Mouse (Mus musculus) lung, adult 10 weeks (tissue): Measurements from ENCODE around the gene Tbxa2r. TPM values are rescaled to one million over a fixed set of nuclear protein-coding genes. Genes with fewer than 3 reads are reported as not detected.

Experiments
- polyA plus RNA-seq: library from polyadenylated mRNA; stranded (reverse); fragments of 350-450 nt; fragmentation: Illumina TruSeq; extraction: RNeasy Lipid Tissue Mini Kit (QIAGEN cat#74804); gene quantifications from one replicate; pipeline ENCODE4 v1.2.3, GENCODE M21; 2014; ENCODE audit warnings: low read depth, low replicate concordance; ENCODE audit not compliant: insufficient read depth

The Tbxa2r gene
- polyA plus RNA-seq = 6.3 TPM

DNA sequence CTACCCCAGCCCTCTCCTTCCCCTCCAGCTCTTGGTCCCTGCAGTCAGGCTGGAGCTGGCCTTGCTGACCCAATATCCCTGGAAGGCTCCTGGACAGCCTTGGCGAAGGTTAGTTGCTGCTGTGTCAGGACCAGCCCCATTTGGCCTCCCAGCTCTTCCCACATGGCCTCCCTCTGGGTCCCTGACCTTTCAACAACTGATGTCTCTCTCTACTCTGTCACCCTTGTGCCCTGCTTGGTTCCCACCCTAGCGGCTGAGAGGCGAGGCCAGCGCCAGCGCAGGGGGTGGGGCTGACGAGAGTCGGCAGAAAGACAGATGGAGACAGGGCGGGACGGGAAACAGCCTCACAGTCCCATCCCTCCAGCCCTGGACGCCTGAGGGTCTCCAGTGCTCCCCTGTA lies at the start of gene Tbxa2r:
Tbxa2r (plus strand) TSS at position 346 of the 400 bp plus-strand sequence.

DNA sequence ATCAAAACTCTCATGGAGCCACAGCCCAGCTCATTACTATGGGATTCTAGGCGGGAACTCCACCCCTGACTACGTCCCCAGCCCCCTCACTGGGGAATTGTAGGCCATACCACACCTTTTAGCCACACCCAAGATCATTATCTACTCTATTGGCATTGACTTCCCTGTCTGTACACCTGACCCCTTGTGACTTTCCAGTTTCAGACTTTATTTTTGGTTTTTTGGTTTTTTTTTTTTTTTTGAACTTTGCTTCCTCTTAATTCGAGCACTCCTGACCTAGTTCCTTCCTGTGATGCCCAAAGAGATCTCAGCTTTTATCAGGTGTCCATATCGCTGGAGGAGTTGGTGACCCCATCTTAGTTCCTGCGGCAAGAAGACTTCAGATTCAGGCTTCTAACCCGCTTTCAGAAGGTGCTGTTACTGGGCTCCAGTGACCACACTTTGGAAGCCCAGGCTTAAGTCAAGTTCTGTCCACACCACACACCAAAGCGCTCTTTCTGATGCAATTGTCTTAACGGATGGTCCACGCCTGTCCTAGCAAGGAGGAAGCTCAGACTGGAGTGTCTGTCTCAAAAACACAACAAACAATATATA lies 36.9 kb upstream of the Tbxa2r start, which contains the start of gene Tjp3:
Tjp3 (minus strand) TSS at position 71 of the 594 bp plus-strand sequence.

DNA sequence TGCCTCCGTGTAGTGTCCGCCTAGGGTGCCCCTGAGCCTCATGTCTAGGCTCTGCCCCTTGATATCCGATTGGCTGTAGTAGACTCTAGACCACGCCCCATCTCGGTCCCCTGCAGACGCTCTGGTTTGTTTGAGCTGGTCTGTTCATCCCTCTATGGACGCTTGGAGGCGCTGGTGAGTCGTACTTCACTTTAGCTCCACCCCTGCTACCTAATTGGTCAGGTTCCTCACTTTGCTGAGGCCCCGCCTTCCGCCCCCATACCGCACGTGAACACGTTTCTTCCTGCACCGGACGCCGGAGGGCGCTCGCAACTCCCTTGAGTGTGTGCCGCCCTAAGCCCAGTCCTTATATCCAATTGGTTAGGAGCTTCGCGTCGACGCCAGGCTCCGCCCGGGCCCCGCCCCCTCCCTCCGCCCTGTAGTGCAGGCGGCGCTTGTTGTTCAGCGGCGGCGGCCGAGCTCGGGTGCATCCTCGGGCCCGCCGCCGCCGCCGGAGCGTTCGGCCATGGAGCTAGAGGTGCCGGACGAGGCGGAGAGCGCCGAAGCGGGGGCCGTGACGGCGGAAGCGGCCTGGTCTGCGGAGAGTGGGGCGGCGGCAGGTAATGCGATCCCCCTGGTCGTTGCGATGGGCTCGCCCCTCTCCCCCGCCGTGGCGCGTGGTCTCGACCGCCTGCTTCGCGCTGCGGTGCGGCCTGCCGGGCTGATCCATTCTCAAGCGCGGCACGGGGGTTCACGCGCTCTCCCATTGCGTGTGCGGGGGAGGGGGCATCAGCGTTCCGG lies 35.8 kb upstream of the Tbxa2r start, which contains the start of gene Pip5k1c:
Pip5k1c (plus strand) TSS at position 410 of the 780 bp plus-strand sequence.

DNA sequence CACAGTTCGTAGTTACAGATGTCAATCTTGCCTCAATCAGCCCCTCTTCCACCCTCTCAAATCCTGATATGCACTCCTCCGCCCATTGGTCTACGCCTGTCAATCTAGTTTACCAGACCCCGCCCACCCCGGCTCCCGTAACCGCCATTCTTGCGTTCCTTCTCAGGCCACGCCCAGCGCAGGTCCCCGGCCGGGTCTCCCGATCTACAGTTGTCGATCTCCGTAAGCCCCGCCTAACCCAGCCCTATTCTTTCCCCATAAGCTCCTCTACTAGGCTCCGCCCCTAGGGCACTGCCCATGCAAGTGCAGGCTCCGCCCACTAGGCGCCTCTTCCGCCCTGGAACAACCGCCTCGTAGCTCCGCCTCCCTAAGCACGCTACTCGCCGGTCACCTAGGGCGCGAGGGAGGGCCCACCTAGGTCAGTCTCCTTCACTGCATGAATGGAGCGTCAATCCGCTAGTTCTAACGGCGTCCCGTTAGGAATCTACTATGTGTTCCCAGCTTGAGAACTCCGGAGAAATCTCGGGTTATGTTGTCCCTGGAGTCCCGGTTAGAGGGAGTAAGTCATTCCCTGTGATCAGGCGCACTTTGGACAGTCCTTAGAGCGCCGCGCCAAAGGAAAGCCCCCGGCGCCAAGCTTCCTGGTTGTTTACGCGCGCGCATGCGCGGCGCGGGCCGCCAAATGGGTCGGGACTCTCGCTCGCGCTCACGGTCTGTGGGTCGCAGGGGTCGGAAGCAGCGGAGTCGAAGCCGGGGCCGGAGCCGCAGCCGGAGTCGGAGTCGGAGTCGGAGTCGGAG lies 7.8 kb upstream of the Tbxa2r start, which contains the start of gene Cactin:
Cactin (plus strand) TSS at position 554 of the 798 bp plus-strand sequence.

DNA sequence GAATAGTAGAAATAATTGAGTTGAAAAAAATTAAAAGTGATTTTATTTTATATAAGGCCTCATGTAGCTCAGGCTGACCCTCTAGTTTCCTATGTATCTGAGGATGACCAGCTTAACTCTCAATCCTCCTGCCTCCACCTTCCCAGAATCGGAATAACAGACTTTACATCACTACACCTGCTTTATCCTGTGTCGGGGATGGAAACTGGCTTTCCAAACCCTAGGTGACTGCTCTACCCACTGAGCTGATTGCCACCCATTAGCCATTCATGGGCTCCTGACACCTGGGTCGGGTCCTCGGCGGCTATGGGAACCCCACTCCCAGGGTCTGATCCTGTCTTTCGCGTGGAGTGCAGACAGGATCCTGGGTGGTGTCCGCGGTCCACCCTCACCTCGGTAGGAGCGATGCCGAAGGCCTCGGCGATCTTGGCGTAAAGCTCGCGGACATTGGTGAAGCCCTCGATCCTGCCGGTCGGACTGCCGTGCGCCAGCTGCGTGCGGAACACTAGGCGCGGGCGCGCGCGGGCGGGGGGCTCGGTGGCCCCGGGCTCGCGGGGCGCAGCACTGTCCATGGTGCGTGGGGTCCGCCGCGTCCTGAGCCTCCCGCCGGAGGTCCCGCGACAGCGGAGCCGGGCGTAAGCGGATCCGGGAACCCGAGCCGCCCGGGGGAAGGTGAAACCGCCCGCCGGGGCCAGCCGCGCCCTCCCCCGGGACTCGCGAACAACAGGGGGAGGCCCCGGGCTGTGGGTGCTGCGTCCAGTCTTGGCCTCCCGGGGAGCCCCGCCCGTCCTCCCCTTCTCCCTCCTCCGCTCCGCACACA lies 14.4 kb downstream of the Tbxa2r start, which contains the start of gene Gipc3:
Gipc3 (minus strand) TSS at position 581 of the 820 bp plus-strand sequence.

DNA sequence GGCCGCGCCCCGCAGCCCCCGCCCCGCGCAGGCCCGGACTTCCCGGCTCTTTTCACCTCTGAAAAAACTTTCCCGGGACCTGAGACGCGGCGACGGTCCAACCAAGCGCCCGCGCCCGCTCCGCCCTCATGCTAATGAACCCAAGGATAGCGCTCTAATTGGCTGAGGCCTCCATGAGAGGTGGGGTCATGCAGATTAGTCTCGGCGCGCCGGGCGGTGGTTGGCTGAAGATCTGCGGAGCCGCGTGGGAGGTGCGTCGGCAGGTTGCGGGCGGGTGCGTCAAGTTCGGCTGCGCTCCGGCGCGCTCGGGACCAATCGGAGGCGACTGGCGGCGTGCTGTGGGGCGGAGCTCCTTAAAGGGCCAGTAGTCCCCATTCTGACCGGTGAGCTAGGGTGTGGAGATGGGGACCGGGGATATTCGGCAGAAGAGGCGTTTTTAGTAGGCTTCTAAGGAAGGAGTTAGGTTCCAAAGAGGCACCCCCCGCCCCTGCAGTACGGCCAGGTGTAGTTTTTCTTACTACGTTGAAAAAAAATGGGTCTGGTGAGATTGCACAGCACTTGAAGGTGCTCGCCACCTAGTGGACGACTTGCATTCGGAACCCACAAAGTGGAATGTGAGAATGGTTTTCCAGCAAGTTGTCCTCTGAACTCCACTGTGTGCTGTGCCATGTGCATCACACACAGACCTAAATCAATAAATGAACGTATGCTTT lies 22.0 kb downstream of the Tbxa2r start, which contains the start of gene Hmg20b:
Hmg20b (minus strand) TSS at position 130 of the 713 bp plus-strand sequence.

DNA sequence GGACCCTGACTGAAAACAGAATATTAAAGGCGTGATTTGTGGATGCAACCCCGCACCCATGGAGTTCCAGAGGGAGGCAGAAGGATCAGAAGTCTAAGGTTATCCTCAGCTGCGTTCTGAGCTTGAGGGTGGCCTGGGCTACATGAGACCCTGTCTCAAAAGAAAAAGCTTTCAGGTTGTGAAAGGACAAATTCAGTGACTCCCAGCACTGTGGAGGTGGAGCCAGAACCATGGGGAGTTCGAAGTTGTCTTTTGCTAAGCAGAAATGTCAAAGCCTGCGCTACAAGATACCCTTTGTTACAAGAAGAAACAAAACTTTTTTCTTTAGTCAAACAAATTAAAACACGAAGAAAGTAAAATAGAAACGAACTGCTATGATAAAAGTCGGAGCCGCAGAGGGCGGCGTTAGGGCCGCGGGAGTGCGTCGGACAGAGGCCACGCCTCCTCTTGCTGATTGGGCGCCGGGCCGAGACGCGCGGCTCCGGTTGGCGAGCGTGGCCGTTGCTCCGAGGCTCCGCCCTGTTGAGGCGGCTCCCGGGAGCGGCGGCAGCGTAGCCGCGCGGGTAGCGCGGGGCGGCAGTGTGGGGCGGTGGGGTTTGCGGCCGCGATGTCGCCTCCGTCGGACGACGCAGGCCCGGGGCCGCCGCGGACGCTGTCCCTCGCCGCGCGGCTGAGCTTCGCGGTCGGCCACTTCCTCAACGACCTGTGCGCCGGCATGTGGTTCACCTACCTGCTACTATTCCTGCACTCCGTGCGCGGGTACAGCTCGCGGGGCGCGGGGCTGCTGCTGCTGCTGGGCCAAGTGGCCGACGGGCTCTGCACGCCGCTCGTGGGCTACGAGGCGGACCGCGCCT lies 28.7 kb downstream of the Tbxa2r start, which contains the start of gene Mfsd12:
Mfsd12 (plus strand) TSS at position 501 of the 854 bp plus-strand sequence.

DNA sequence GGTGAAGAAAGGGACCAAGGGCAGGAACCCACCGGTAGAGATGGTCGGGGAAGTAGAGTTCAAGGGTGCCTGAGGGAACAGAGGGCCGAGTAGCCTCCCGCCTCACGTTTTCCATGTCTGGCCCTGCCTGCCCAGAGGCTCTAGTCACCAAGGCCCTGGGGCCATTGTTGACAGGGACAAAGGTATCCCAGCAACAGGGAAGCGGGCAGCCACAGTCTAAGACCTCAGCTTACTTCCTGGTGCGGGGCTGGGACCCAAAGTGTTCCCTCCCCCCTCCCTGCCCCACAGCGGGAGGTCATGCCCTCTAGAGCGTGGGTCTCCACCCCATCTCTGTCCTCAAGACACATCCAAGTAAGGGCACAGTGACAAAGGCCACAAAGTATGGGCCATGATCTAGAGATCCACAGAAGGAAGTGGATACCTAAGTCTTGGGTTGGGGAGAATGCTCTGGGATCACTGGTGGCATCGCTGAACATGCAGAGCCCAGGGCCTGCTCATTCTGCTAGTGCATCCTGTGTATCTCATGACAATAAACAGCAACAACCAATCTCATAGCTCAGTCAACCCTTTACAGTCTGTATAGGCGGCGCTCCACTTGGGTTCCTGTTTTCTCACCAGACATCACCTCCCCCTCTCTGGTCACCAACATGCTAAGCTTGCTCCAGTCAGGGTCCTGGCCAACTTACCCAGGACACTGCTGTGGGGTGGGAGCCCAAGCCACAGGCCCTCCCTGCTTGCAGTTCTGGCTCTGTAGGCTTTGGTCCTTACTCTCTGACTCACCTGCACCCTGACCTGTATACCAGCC lies 37.3 kb downstream of the Tbxa2r start, which contains the start of gene 4930404N11Rik:
4930404N11Rik (minus strand) TSS at position 145 of the 805 bp plus-strand sequence.

DNA sequence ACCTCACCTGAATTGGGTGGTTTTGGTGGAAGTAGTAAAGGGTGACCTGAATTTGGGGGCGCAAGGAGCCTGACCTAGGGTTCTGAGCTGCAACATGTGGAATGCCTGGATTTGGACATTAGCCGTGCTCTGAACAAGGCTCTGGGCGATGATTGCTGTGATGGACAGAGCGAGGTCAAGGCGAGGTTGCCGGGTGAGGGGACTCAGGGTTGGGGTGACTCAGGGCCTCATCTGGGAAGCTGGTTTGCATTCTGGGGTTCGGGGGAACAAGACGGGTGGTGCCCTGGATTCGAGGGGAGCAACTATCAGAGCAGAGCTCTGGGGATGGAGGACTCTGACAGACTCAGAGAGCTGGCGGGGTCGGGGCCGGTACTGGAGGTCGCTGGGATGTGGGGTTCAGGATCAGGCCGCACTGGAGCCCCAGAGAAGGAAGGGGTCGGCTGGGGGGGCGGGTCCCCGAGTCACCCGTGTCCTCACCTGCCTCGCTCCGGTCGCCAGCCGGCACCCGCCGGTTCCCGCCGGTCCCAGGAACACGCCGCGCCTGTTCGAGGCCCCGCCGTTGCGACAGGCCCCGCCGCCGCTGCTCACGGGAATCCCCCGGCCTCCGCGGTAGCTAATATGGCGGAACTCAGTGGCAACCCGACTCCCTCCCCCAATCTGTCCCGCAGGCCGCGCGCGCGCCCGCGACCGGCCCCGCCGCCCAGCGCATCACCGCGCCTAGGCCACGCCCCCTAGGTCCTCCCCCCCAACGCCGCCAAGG lies 49.4 kb downstream of the Tbxa2r start, which contains the start of gene Fzr1:
Fzr1 (minus strand) TSS at position 724 of the 760 bp plus-strand sequence.

DNA sequence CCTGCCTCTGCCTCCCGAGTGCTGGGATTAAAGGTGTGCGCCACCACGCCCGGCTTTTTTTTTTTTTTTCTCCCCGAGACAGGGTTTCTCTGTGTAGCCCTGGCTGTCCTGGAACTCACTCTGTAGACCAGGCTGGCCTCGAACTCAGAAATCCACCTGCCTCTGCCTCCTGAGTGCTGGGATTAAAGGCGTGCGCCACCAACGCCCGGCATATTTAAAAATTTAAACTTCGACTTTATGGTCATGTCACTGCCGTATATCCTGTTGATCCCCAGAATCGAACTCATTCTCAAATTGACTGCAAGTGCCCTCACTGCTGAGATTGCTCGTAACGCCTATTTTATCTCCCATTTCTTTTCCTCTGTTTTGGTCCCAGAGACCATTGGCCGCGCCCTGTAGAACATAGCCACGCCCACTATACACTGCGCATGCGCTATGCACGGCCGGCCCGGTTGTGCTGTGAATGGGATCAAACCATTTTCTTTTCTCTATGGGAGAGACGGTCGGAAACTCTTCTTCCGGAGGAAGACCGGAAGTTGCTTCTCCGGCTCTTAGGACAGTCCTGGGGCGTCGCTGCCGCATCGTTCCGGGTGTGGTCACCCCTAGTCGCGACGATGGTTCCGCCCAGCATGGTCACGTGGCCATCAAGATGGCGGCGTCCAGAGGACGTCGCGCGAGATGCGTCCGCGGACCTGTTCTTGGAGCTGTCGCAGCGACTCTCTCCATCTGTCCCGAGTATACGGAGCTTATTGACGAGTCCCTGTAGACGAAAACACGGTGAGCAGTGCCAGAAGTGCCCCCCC lies 55.5 kb downstream of the Tbxa2r start, which contains the start of the genes Dohh and Gm48551:
Dohh (plus strand) TSS at position 627 of the 803 bp plus-strand sequence.
Gm48551 (plus strand) TSS at position 665 of the 803 bp plus-strand sequence.

Other genes with a start within 250 kb of the Tbxa2r start
- 0.13 TPM for gene Creb3l3, start 229.9 kb upstream of the Tbxa2r start, polyA plus RNA-seq
- 73.9 TPM for gene Map2k2, start 222.8 kb upstream of the Tbxa2r start, polyA plus RNA-seq
- gene Zbtb7a, start 193.5 kb upstream of the Tbxa2r start, polyA plus RNA-seq = 10.0 TPM
- 10.3 TPM for gene Pias4, start 160.8 kb upstream of the Tbxa2r start, polyA plus RNA-seq
- 581 TPM for gene Eef2, start 152.1 kb upstream of the Tbxa2r start, polyA plus RNA-seq
- gene Dapk3, start 145.7 kb upstream of the Tbxa2r start, polyA plus RNA-seq = 45.1 TPM
- gene 4930442H23Rik, start 144.9 kb upstream of the Tbxa2r start, polyA plus RNA-seq = not detected
- gene Nmrk2, start 126.7 kb upstream of the Tbxa2r start, polyA plus RNA-seq = not detected
- not detected for gene Atcay, start 97.9 kb upstream of the Tbxa2r start, polyA plus RNA-seq
- 1.4 TPM for gene Zfr2, start 95.6 kb upstream of the Tbxa2r start, polyA plus RNA-seq
- gene Matk, start 75.8 kb upstream of the Tbxa2r start, polyA plus RNA-seq = 1.8 TPM
- 97.6 TPM for gene Mrpl54, start 61.8 kb upstream of the Tbxa2r start, polyA plus RNA-seq
- gene Apba3, start 61.8 kb upstream of the Tbxa2r start, polyA plus RNA-seq = 42.2 TPM
- gene Tjp3, start 37.1 kb upstream of the Tbxa2r start, polyA plus RNA-seq = 11.5 TPM
- gene Pip5k1c, start 35.8 kb upstream of the Tbxa2r start, polyA plus RNA-seq = 25.9 TPM
- 14.5 TPM for gene Cactin, start 7.6 kb upstream of the Tbxa2r start, polyA plus RNA-seq
- 2.5 TPM for gene Gipc3, start 14.5 kb downstream of the Tbxa2r start, polyA plus RNA-seq
- 37.1 TPM for gene Hmg20b, start 21.7 kb downstream of the Tbxa2r start, polyA plus RNA-seq
- 8.7 TPM for gene Mfsd12, start 28.8 kb downstream of the Tbxa2r start, polyA plus RNA-seq
- 3.9 TPM for gene 4930404N11Rik, start 37.1 kb downstream of the Tbxa2r start, polyA plus RNA-seq
- 14.4 TPM for gene Fzr1, start 49.8 kb downstream of the Tbxa2r start, polyA plus RNA-seq
- 41.2 TPM for gene Dohh, start 55.7 kb downstream of the Tbxa2r start, polyA plus RNA-seq
- gene Gm48551, start 55.7 kb downstream of the Tbxa2r start, polyA plus RNA-seq = 1.4 TPM
- 1.4 TPM for gene Gm48552, start 60.3 kb downstream of the Tbxa2r start, polyA plus RNA-seq
- gene Smim24, start 64.3 kb downstream of the Tbxa2r start, polyA plus RNA-seq = 4.3 TPM
- gene Nfic, start 126.9 kb downstream of the Tbxa2r start, polyA plus RNA-seq = 18.1 TPM
- 0.07 TPM for gene Celf5, start 154.0 kb downstream of the Tbxa2r start, polyA plus RNA-seq
- 39.1 TPM for gene Ncln, start 167.7 kb downstream of the Tbxa2r start, polyA plus RNA-seq
- 17.6 TPM for gene S1pr4, start 171.4 kb downstream of the Tbxa2r start, polyA plus RNA-seq
- gene Gna15, start 195.5 kb downstream of the Tbxa2r start, polyA plus RNA-seq = 5.9 TPM
- gene Gna11, start 216.5 kb downstream of the Tbxa2r start, polyA plus RNA-seq = 35.8 TPM
- gene Aes, start 230.8 kb downstream of the Tbxa2r start, polyA plus RNA-seq = 414 TPM
- gene Tle2, start 245.8 kb downstream of the Tbxa2r start, polyA plus RNA-seq = 19.7 TPM